Mouse (Mus musculus) kidney, embryonic 16.5 days (tissue): ENCODE measurements around the gene Ankrd33b. TPM values are rescaled to one million over a fixed set of nuclear protein-coding genes. Genes with fewer than 3 reads are reported as not detected.

Experiments used
- ATAC-seq: fragments of 200-750 bp; cut with Nextera tagmentation; 2 replicates; pipeline ENCODE4 v1.8.0; 2017; ENCODE audit warnings: moderate TSS enrichment; ENCODE audit not compliant: low FRiP score, low TSS enrichment
- H3K27ac ChIP-seq: fragments of 300-500 bp; sonication (generic); 2 replicates; pipeline ENCODE4 v1.5.1; 2014; ENCODE audit warnings: low read length
- H3K27me3 ChIP-seq: fragments of 300-500 bp; sonication (generic); 2 replicates; pipeline ENCODE4 v1.6.1; 2014; ENCODE audit warnings: low read length, control low read depth, mixed read lengths; ENCODE audit not compliant: insufficient read depth
- H3K36me3 ChIP-seq: fragments of 300-500 bp; sonication (generic); 2 replicates; pipeline ENCODE4 v1.6.1; 2014; ENCODE audit warnings: low read length, control low read depth, mixed read lengths; ENCODE audit not compliant: insufficient read depth
- H3K4me1 ChIP-seq: fragments of 300-500 bp; sonication (generic); 2 replicates; pipeline ENCODE4 v1.6.1; 2014; ENCODE audit warnings: low read length, control low read depth, mixed read lengths; ENCODE audit not compliant: insufficient read depth
- H3K4me2 ChIP-seq: fragments of 300-500 bp; sonication (generic); replicated peaks from 2 replicates; pipeline ENCODE4 v1.6.1; 2014; ENCODE audit warnings: low read depth, low read length
- H3K4me3 ChIP-seq: fragments of 300-500 bp; sonication (generic); 2 replicates; pipeline ENCODE4 v1.5.1; 2014; ENCODE audit warnings: mild to moderate bottlenecking, low read length
- H3K9ac ChIP-seq: fragments of 300-500 bp; sonication (generic); replicated peaks from 2 replicates; pipeline ENCODE4 v1.6.1; 2014; ENCODE audit warnings: low read length
- H3K9me3 ChIP-seq: fragments of 300-500 bp; sonication (generic); 2 replicates; pipeline ENCODE4 v1.6.1; 2016; ENCODE audit warnings: low read length, control low read depth
- WGBS: fragments of 180-500 bp; shearing (Covaris S2); extraction: QIAGEN DNeasy Blood & Tissue Kit; methylation state at CpG from one replicate; pipeline ENCODE4 v1.1.7; 2014; 5-methylcytosine and 5-hydroxymethylcytosine counted together
- polyA plus RNA-seq: library from polyadenylated mRNA; unstranded; fragments of >200 nt; fragmentation: Nextera tagmentation; extraction: Ambion mirVana; gene quantifications from 2 replicates; pipeline ENCODE4 v1.2.1, GENCODE M21; 2015

The Ankrd33b gene
- polyA plus RNA-seq, 1 experiment from 2014 or later: 8.5 TPM

GRCm38 (mm10) chr15:31332541-31333163 lies 34.9 kb downstream of the Ankrd33b start:
- Histone ChIP-seq H3K27me3 (no peaks in the 10 kb centered on the region), H3K9ac (no peak overlapping the region), H3K9me3 (no peaks in the 10 kb centered on the region), H3K4me2 (no peak overlapping the region), H3K4me3 (no peak overlapping the region), H3K4me1 (no peaks in the 10 kb centered on the region), H3K36me3 (no peaks in the 10 kb centered on the region), H3K27ac (no peak overlapping the region)
- no peak for ATAC-seq
- WGBS: 81% methylated on average over 7 of the region's 7 CpGs

DNA sequence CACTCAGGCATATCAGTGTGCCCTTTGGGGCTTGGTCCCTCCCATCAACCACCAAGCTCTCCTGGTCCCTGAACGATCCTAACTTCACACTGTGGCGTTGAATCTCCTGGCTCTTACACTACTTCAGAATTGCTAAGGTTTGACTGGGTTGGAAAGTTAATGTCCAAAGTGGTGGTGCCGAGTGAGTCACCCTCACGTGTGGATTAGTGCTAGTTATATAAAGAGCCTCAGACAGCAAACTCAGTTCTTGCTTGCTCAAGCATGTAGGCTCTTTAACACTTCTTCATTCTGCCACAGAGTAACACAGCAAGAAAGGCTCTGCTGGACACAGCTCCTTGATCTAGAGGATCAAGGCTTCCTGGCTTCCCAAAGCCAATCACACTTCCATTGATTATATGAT lies 35.8 kb downstream of the Ankrd33b start:
- no peak overlapping the region for H3K9ac ChIP-seq
- no peak overlapping the region for H3K4me2 ChIP-seq
- no peaks in the 10 kb centered on the region for H3K36me3 ChIP-seq
- no peaks in the 10 kb centered on the region for H3K4me1 ChIP-seq
- no peaks in the 10 kb centered on the region for H3K9me3 ChIP-seq
- H3K27me3 ChIP-seq: no peaks in the 10 kb centered on the region
- ATAC-seq: no peak
- no peak overlapping the region for H3K27ac ChIP-seq
- no peak overlapping the region for H3K4me3 ChIP-seq
- 52% methylated on average over 4 of the region's 4 CpGs for WGBS

DNA sequence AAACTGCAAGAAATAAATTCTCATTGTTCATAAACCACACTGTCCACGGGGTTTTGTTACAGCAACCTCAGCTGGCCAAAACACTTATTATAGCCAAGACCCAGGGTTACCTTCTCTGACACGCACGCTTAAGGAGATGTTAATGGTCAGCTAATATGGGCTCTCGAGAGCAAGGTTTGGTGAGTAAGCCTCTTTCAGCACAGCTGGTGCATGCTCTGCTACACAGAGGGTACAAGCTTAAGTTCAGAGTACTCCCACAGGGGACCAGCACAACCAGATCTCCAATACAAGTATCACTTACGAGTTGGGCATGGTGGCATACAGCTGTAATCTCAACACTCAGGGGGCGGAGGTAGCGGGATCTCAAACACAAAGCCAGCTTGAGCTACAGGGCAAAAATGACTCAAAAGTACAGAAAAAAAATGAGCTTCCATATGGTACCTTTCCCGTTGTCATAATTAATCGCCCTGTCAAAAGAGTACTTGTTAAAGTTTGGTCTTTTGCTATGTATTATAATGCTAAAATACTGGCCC lies 39.4 kb downstream of the Ankrd33b start:
- Histone ChIP-seq H3K36me3 (no peaks in the 10 kb centered on the region), H3K4me2 (no peak overlapping the region), H3K27ac (no peak overlapping the region), H3K4me1 (no peaks in the 10 kb centered on the region), H3K9me3 (no peaks in the 10 kb centered on the region), H3K4me3 (no peak overlapping the region), H3K9ac (no peak overlapping the region), H3K27me3 (no peaks in the 10 kb centered on the region)
- WGBS: 73% methylated on average over 9 of the region's 9 CpGs
- ATAC-seq: no peak

DNA sequence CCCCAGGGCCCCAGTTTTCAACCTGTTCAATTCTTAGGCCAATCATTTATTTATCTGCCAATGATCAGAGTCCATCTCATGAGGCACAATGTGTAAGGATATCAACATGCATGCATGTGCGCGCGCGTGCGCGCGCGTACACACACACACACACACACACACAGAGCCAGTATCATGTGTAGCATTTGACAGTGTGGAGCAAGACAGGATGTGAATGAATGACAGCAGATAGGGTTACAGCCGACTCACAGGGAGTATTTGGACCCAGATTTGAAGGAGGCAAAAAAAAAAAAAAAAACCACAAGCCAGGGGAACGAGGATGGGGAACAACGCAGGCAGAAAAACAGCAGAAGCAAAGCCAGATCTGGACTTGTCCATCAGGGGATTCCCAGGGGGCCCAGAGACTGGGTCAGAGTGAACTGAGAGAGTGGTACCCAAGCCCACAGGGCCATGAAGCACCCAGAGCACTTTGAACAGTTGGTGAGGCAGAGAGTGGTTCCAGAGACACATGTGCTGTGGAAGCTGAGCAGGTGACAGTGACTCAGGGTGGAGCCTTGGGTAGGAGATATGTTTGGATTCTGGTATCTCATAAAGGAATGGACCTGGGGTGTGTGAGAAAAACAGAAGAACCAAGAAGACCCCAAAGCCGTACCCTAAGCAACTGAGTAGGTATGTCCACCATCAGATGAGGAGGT lies 41.7 kb downstream of the Ankrd33b start:
- no peaks in the 10 kb centered on the region for H3K36me3 ChIP-seq
- H3K27me3 ChIP-seq: no peaks in the 10 kb centered on the region
- no peaks in the 10 kb centered on the region for H3K9me3 ChIP-seq
- WGBS: 92% methylated on average over 12 of the region's 12 CpGs
- H3K4me1 ChIP-seq: no peaks in the 10 kb centered on the region
- H3K27ac ChIP-seq: no peak overlapping the region
- no peak for ATAC-seq
- no peak overlapping the region for H3K4me2 ChIP-seq
- H3K4me3 ChIP-seq: no peak overlapping the region
- no peak overlapping the region for H3K9ac ChIP-seq

GRCm38 (mm10) chr15:31324551-31324950 lies 43.0 kb downstream of the Ankrd33b start:
- Histone ChIP-seq H3K9ac (no peak overlapping the region), H3K4me1 (no peaks in the 10 kb centered on the region), H3K9me3 (no peaks in the 10 kb centered on the region), H3K27ac (no peak overlapping the region), H3K27me3 (no peaks in the 10 kb centered on the region), H3K4me2 (no peak overlapping the region), H3K36me3 (no peaks in the 10 kb centered on the region), H3K4me3 (no peak overlapping the region)
- WGBS: 68% methylated on average over 13 of the region's 13 CpGs
- ATAC-seq: no peak

DNA sequence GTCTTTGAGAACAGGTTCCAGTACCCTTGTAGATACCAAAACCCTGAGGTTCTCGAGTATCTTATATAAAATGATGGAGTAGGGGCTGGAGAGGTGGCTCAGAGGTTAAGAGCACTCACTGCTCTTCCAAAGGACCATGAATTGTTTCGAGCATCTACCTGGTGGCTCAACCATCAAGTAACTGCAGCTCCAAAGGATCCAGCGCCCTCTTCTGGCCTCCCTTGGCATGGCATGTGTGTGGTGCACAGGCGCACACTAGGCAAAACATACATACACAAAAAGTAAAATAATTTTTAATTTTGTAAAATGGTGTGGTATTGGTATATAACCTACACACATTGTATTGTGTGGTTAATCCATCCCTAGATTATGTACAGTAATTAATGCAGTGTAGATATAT lies 43.8 kb downstream of the Ankrd33b start:
- no peak for ATAC-seq
- Histone ChIP-seq H3K4me1 (no peaks in the 10 kb centered on the region), H3K9me3 (no peaks in the 10 kb centered on the region), H3K4me2 (no peak overlapping the region), H3K36me3 (no peaks in the 10 kb centered on the region), H3K27me3 (no peaks in the 10 kb centered on the region), H3K4me3 (no peak overlapping the region), H3K27ac (no peak overlapping the region), H3K9ac (no peak overlapping the region)
- 83% methylated on average over 4 of the region's 4 CpGs for WGBS

GRCm38 (mm10) chr15:31320598-31321377 lies 46.7 kb downstream of the Ankrd33b start:
- Histone ChIP-seq H3K36me3 (no peaks in the 10 kb centered on the region), H3K4me2 (no peak overlapping the region), H3K9me3 (no peaks in the 10 kb centered on the region)

DNA sequence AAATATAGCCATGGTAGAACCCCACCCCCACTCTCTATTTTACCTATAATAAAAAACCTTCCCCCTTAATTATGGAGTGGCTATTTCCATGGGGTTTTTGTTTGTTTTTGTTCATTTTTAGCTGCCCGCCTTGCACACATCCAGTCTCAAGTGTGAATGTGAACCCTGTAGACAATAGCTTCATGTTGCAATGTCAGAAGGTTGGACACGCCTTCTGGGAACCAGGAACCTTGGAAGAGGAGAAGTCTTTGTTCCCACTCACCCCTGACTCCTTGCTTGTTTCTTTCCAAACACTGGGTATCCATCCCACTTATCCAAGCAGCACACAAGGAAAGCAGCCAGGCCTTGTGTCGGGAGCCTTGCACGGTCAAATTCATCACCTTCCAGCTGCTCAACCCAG lies 48.5 kb downstream of the Ankrd33b start:
- no peak overlapping the region for H3K9ac ChIP-seq
- no peak overlapping the region for H3K27ac ChIP-seq
- H3K4me1 ChIP-seq: no peaks in the 10 kb centered on the region
- no peaks in the 10 kb centered on the region for H3K36me3 ChIP-seq
- no peak overlapping the region for H3K4me3 ChIP-seq
- ATAC-seq: no peak
- H3K9me3 ChIP-seq: no peaks in the 10 kb centered on the region
- no peaks in the 10 kb centered on the region for H3K27me3 ChIP-seq
- no peak overlapping the region for H3K4me2 ChIP-seq
- 45% methylated on average over 4 of the region's 4 CpGs for WGBS

More at GRCm38 (mm10) chr15:31320598-31321377, 46.7 kb downstream of the Ankrd33b start:
- no peak for ATAC-seq
- Histone ChIP-seq H3K4me3 (no peak overlapping the region), H3K9ac (no peak overlapping the region), H3K27ac (no peak overlapping the region), H3K4me1 (no peaks in the 10 kb centered on the region), H3K27me3 (no peaks in the 10 kb centered on the region)
- WGBS: 65% methylated on average over 12 of the region's 12 CpGs

DNA sequence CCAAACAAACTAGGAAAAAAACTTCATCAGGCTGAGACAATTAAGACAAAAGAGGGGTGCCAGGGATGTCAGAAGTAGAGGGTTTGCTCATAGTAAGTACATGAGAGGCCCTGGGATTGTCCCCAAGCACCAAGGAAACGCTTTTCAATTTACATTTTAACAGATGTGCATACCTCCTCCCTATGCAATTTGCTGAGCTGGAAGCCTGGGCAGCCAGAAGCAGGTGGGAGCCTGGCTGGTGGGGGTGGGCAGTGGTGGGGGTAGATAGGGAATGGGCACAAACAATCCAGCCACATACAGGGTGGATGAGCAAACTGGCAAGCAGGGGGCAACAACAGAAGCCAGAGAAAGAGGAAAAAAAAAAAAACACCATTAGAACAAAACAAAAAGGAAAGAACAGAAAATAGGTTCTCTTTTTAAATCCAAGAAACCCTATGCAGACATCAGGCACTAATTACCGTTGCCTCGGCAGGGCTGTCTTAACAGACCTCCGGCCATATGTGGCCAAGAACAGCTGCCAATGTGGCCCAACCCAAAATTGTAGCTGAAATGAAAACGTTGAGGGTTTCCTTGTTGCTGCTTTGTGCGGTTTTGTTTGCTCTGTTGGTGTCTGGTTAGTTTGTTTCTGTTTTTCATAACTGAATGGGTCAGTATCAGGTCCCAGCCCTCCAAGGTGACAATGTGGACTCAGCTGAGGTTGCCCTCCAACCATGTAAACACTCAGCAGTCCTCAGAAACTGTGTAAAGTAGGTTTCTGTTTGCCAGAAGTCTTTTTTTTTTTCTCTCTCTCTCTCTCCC lies 49.2 kb downstream of the Ankrd33b start:
- Histone ChIP-seq H3K4me3 (no peak overlapping the region), H3K27me3 (no peaks in the 10 kb centered on the region), H3K9ac (no peak overlapping the region), H3K4me2 (no peak overlapping the region), H3K27ac (no peak overlapping the region), H3K4me1 (no peaks in the 10 kb centered on the region), H3K9me3 (no peaks in the 10 kb centered on the region), H3K36me3 (no peaks in the 10 kb centered on the region)
- 55% methylated on average over 6 of the region's 6 CpGs for WGBS
- ATAC-seq: no peak
